19 mouse cellular contexts compared by ENCODE assay signal in the genomic region with DNA sequence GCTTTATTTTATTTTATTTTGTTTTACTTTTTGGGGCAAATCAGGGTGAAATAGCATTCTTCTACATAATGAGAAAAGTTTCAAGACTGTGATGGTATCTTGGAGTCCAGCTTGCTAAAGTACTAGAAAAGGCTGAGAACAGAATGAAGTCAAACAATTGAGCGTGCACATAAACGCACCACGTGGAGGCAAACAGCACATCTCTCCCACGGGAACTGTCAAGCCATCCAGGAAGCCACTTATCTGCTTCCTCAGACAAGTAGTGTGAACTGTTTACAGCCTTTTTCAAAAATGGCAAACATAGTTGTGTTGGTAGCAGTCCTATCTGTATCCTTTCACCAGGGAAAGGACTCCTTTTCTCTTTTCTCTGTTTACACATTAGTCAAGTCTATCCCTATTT.
"Had no signal": no experiment of that assay in that cellular context is flagged by ENCODE, and none has a peak within 500 bp of the region (broad histone marks: within the 10 kb centered on the region; RNA-seq: fewer than 3 reads in every experiment).

No protein-coding gene starts in this region.

- H3K36me3 ChIP-seq: lung, embryonic 15.5 days; midbrain, embryonic 10.5 days; midbrain, embryonic 13.5 days; neural tube, embryonic 13.5 days; neural tube, embryonic 15.5 days had no signal

- H3K4me3 ChIP-seq: lung, embryonic 15.5 days; midbrain, embryonic 10.5 days; midbrain, embryonic 13.5 days; myocyte; neural tube, embryonic 13.5 days; neural tube, embryonic 15.5 days had no signal

- H3K9ac ChIP-seq: lung, embryonic 15.5 days; midbrain, embryonic 13.5 days; neural tube, embryonic 13.5 days; neural tube, embryonic 15.5 days had no signal

- H3K27me3 ChIP-seq: lung, embryonic 15.5 days; midbrain, embryonic 13.5 days; neural tube, embryonic 13.5 days; neural tube, embryonic 15.5 days had no signal

- H3K27ac ChIP-seq: lung, embryonic 15.5 days; midbrain, embryonic 10.5 days; midbrain, embryonic 13.5 days; neural tube, embryonic 13.5 days; neural tube, embryonic 15.5 days had no signal

- H3K9me3 ChIP-seq: lung, embryonic 15.5 days; midbrain, embryonic 10.5 days; midbrain, embryonic 13.5 days; neural tube, embryonic 13.5 days; neural tube, embryonic 15.5 days had no signal

- H3K4me1 ChIP-seq: midbrain, embryonic 10.5 days; midbrain, embryonic 13.5 days; neural tube, embryonic 13.5 days; neural tube, embryonic 15.5 days had no signal

- ATAC-seq: lung, postnatal 0 days; midbrain, embryonic 13.5 days; midbrain, embryonic 16.5 days had no signal

- DNase-seq: lung, adult 18-20 months; lung, postnatal 14 days; lung, postnatal 4 days; retina, postnatal 1 day; right cerebral cortex, adult 18-20 months; right cerebral cortex, postnatal 25 days; right cerebral cortex, postnatal 4 days; spleen, adult 18-20 months; thymus, adult 18-20 months; thymus, postnatal 14 days; thymus, postnatal 36 days had no signal

- H3K4me2 ChIP-seq: lung, embryonic 15.5 days; midbrain, embryonic 13.5 days; neural tube, embryonic 13.5 days; neural tube, embryonic 15.5 days had no signal
